Mouse (Mus musculus): ENCODE measurements around the gene Larp4b.

GRCm38 (mm10) chr13:9159282-9159681 is 65.6 kb downstream of the Larp4b start:
- TF ChIP-seq GATA1 (IDR thresholded peaks at IDR 0.05; ENCODE audit: low read length) (no peak), TAL1 (IDR thresholded peaks at IDR 0.05; ENCODE audit: low read length) (no peak)

All from erythroblast, embryonic 14.5 days (primary cell).